Mouse (Mus musculus): ENCODE data around the gene Zfp846.

GRCm38 (mm10) chr9:20606269-20606668, 25.2 kb downstream of the Zfp846 start:
- TF ChIP-seq POLR2A (IDR thresholded peaks at IDR 0.05; ENCODE audit: control insufficient read depth, low read depth, low read length) = no peak
- no peak for TF ChIP-seq CTCF (IDR thresholded peaks at IDR 0.05; ENCODE audit: control insufficient read depth, insufficient read depth, insufficient replicate concordance, low read depth, low read length)
